Mouse (Mus musculus): ENCODE measurements around the gene Ddc. TPM values are rescaled to one million over a fixed set of nuclear protein-coding genes. Genes with fewer than 3 reads are reported as not detected.

Ddc gene
- polyA plus RNA-seq, 1 experiment from 2014 or later = 9.3 TPM

DNA sequence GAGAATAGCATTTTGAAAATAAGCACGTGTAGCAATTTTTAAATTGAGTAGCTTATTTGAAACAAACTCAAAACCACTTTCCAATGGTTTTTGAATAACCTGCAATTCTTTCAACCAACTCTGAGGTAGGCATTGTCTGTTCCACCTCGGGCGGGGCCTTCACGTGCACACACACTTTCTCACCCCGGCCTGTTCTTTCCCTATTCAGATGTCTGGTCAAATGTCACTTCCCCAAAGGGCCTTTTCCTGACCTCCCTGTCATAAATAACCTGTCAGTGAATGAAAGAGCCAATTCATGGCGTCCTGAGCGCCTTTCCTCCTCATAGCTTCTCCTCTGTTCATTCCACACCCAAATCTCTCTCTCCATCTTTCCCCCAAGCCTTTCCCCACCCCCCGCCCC lies 64.8 kb downstream of the Ddc start:
- WGBS = 34% methylated on average over 8 of the region's 8 CpGs
- Histone ChIP-seq H3K4me2 (no peak overlapping the region), H3K9me3 (no peaks in the 10 kb centered on the region), H3K9ac (no peak overlapping the region), H3K27ac (replicated peaks) (no peak overlapping the region), H3K27me3 (no peaks in the 10 kb centered on the region), H3K4me1 (replicated peaks) (peaks cover 22% of the 10 kb centered on the region), H3K4me3 (no peak overlapping the region), H3K36me3 (no peaks in the 10 kb centered on the region)
- ATAC-seq (ENCODE audit: low FRiP score, low read depth) = no peak

DNA sequence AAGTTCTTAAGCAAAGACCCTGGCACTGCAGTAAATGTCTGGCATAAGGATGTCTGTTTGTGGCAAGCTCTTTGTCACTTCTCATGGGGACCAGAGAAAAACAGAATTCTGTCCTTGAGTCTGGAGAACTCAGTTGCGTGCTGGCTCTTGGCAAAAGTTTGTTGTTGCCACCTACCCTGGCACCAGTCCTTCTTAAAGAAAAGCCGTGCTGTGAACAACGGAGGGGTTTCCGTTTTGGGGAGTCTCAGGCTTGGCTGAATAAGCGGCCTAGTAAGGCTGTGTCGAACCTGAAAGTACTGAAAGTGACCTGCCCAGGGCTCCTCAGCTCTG lies 65.2 kb downstream of the Ddc start:
- no peak for ATAC-seq (ENCODE audit: low FRiP score, low read depth)
- H3K27me3 ChIP-seq = no peaks in the 10 kb centered on the region
- H3K27ac ChIP-seq (replicated peaks) = no peak overlapping the region
- H3K4me1 ChIP-seq (replicated peaks) = peaks cover 22% of the 10 kb centered on the region
- H3K9me3 ChIP-seq = no peaks in the 10 kb centered on the region
- H3K4me3 ChIP-seq = no peak overlapping the region
- 38% methylated on average over 6 of the region's 6 CpGs for WGBS
- no peak overlapping the region for H3K4me2 ChIP-seq
- H3K9ac ChIP-seq = no peak overlapping the region
- no peaks in the 10 kb centered on the region for H3K36me3 ChIP-seq

DNA sequence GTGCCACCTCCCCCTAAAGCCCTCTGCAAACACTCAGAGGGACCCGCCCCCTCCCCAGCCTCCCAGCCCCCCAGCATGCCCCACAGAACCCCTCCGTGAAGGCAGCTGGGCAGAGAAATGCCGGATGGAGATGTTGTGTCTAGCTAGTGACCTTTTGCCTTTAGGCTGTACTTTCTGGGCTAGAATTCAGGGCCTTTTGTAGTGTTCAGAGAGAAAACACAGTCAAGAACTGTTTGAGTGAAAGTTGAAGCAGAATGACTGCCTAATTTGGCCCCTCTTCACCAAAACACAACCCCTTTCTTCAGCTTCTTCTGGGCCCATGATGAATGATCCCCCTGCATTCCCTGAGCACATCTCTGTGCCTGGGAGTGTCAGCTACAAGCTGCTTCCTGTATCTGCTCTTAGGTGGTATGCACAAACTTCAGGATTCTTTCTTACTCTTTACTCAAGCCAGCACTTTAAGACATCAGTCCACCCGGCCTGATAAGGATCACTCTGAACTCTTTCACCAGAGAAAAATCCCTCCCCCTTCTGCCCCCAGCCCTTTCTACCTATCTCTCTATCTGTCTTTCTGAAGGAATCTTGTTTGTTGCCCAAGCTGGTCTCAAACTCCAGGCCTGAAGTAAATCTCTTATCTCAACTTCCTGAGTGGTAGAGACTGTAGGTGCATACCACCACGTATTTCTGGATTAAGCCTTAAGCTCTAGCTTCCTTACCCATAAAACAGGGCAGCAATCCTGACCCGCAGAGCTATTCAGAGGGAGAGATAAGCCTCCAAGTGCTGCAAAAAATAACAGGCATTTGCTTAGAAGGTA lies 65.8 kb downstream of the Ddc start:
- Histone ChIP-seq H3K27ac (replicated peaks) (no peak overlapping the region), H3K27me3 (no peaks in the 10 kb centered on the region), H3K4me2 (no peak overlapping the region), H3K9me3 (no peaks in the 10 kb centered on the region), H3K9ac (no peak overlapping the region), H3K36me3 (no peaks in the 10 kb centered on the region), H3K4me3 (no peak overlapping the region), H3K4me1 (replicated peaks) (peaks cover 22% of the 10 kb centered on the region)
- ATAC-seq (ENCODE audit: low FRiP score, low read depth) = no peak
- 18% methylated on average over 6 of the region's 6 CpGs for WGBS

DNA sequence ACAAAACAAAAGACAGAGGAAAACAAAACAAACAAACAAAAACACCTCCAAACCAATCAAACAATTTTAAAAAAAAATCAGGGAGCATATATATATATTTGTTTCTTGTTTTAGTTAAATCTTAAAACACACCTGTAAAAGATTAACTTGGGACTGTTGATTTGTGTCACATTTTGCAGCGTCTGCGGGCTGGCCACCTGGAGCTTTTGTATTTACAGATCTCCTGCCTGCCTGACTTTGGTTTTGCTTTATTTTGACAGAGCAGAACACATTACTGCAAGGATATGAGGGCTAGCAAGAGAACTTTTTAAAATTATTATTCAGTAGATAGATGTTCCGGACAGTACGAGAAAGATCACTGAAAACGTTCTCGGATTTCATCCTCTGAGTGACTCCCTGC lies 66.4 kb downstream of the Ddc start:
- H3K9ac ChIP-seq = no peak overlapping the region
- peaks cover 22% of the 10 kb centered on the region for H3K4me1 ChIP-seq (replicated peaks)
- no peak overlapping the region for H3K27ac ChIP-seq (replicated peaks)
- ATAC-seq (ENCODE audit: low FRiP score, low read depth) = no peak
- H3K9me3 ChIP-seq = no peaks in the 10 kb centered on the region
- WGBS = 39% methylated on average over 6 of the region's 6 CpGs
- no peak overlapping the region for H3K4me2 ChIP-seq
- no peak overlapping the region for H3K4me3 ChIP-seq
- H3K36me3 ChIP-seq = no peaks in the 10 kb centered on the region
- H3K27me3 ChIP-seq = no peaks in the 10 kb centered on the region

DNA sequence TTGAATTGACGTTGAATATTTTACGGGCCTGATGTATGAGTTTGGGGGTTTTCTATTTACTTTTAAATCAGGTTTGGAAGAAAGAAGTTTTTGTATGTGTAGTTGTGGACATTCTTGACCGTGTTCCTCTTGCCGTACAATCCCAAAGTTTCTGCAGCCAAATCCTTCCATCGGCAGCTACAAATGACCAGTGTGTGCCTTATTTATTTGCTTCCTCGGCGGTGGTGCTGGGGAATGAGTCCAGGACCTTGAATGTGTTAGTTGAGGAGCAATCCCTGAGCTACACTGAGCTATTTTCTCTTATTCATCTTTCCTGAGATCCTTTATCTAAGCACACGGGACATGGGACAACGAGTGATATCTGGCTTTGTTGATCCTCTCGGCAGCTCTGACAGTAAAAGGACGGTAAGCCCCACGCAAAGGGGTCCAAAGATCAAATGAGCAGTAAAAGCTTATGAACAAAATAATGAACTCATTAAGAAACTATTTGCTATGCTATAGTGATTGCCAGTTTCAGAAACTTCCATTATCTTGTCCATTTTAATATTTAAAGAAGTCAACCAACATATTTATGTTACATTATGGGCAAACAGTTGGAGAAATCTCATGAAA lies 67.0 kb downstream of the Ddc start:
- no peaks in the 10 kb centered on the region for H3K27me3 ChIP-seq
- H3K4me2 ChIP-seq = no peak overlapping the region
- H3K27ac ChIP-seq (replicated peaks) = no peak overlapping the region
- H3K4me1 ChIP-seq (replicated peaks) = peaks cover 22% of the 10 kb centered on the region
- H3K4me3 ChIP-seq = no peak overlapping the region
- H3K36me3 ChIP-seq = no peaks in the 10 kb centered on the region
- ATAC-seq (ENCODE audit: low FRiP score, low read depth) = no peak
- WGBS = 39% methylated on average over 12 of the region's 12 CpGs
- no peaks in the 10 kb centered on the region for H3K9me3 ChIP-seq
- no peak overlapping the region for H3K9ac ChIP-seq

DNA sequence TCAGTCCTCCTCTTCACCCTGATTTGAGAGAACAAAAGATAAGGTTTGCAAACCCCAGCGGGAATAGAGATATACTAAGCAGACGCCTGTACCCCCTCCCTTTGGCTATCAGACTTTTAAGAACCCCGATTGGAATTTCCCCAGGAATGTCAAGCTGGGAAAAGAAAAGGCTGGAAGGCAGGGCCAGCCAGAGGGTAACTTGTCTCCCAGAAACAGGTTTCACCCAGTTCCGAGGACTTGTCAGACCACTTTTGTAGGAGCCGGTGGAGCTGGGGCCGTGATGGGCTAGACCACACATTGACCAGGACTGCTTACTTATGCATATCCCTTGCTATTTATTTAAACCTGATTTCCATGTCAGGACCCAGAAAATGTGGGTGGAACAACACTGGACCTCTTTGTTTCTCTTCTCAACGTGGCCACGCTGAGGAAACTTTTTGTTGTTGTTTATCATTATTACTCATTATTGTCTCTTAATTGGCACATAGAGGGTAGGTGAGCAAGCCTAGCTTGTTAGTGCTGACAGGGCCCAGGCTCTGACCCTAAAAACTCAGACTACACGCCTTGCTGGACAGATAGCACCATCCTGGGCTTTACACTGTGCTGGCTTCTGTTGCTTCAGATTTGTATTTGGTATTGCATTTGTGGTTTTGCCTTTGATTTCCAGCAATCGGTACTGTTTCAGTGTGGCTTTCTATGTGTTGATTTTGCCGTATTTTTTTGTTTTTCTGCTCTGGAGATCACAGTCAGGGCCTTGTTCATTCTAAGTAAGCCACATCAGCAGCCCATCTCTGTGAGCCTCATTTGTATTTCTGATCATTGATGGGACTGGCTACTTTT lies 68.6 kb downstream of the Ddc start:
- Histone ChIP-seq H3K36me3 (no peaks in the 10 kb centered on the region), H3K27me3 (no peaks in the 10 kb centered on the region), H3K27ac (replicated peaks) (no peak overlapping the region), H3K9ac (no peak overlapping the region), H3K4me1 (replicated peaks) (peaks cover 31% of the 10 kb centered on the region), H3K4me2 (no peak overlapping the region), H3K4me3 (no peak overlapping the region), H3K9me3 (no peaks in the 10 kb centered on the region)
- 28% methylated on average over 11 of the region's 11 CpGs for WGBS
- ATAC-seq (ENCODE audit: low FRiP score, low read depth) = no peak

DNA sequence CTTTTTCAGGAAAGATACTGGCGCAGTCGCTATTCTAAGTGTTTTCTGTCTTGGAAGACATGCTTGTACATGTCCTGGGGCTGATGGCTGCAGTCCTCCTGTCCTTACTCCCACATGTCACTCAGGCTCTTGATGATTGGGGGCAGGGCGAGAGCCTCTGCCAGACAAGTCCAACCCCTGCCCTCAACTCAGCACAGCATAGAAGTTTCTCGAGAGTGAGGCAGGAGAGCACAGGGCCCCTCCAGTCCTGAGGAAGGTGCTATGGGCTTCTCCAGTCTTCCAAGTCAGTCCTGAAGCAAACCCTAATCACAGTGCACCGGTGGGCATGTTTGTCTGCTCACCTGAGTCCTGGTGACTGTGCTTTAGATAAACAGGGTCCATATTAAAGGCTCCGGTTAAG lies 69.2 kb downstream of the Ddc start:
- 33% methylated on average over 6 of the region's 6 CpGs for WGBS
- Histone ChIP-seq H3K4me2 (no peak overlapping the region), H3K9ac (no peak overlapping the region), H3K27ac (replicated peaks) (no peak overlapping the region), H3K4me1 (replicated peaks) (peaks cover 35% of the 10 kb centered on the region), H3K27me3 (no peaks in the 10 kb centered on the region), H3K4me3 (no peak overlapping the region), H3K9me3 (no peaks in the 10 kb centered on the region), H3K36me3 (no peaks in the 10 kb centered on the region)
- 0 out of 2 replicates have a peak, but pooled peaks have one; percentile 15 for ATAC-seq (ENCODE audit: low FRiP score, low read depth)

DNA sequence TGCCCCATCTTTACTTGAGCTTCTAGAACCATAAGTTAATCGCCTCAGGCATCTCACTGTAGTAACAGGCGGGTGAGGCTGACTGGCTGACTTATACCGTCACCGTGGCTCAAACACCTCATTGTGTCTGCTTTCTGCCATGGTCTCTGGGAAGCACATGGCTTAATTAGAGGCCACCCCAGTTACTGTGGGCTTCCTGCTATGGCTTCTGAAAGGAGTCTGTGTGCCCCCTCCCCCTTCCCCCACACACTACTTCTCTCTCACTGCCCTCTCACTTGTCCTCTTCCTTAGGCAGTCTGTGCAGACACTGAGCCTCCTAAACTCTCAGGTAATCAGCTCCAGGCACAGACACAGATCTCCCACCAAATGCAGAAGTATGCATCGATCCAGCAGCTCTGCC lies 69.7 kb downstream of the Ddc start:
- Histone ChIP-seq H3K9me3 (no peaks in the 10 kb centered on the region), H3K27me3 (no peaks in the 10 kb centered on the region), H3K4me2 (no peak overlapping the region), H3K4me1 (replicated peaks) (peaks cover 35% of the 10 kb centered on the region), H3K4me3 (no peak overlapping the region), H3K9ac (no peak overlapping the region), H3K36me3 (no peaks in the 10 kb centered on the region), H3K27ac (replicated peaks) (no peak overlapping the region)
- ATAC-seq (ENCODE audit: low FRiP score, low read depth) = peak; percentile 61; the same call in 1 of the 2 replicates
- WGBS = 35% methylated on average over 5 of the region's 5 CpGs

DNA sequence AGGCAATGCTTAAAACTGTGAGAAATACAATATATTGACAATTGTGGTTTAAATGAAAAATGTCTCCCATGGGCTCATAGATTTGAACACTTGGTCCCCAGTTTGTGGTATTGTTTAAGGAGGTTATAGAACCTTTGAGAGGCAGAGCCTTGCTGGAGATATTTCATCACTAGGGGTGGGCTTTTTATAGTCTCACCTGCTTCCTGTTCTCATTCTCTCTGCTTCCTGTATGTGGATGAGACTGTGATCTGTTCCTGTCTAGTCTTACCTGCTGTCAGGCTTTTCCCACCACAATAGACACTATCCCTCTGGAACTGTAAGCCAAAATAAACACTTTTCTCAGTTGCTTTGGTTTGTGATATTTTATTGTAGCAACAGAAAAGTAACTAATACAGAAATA lies 71.5 kb downstream of the Ddc start:
- no peaks in the 10 kb centered on the region for H3K36me3 ChIP-seq
- no peak for ATAC-seq (ENCODE audit: low FRiP score, low read depth)
- no peak overlapping the region for H3K4me3 ChIP-seq
- no peaks in the 10 kb centered on the region for H3K27me3 ChIP-seq
- H3K4me2 ChIP-seq = no peak overlapping the region
- H3K9ac ChIP-seq = no peak overlapping the region
- H3K9me3 ChIP-seq = no peaks in the 10 kb centered on the region
- H3K4me1 ChIP-seq (replicated peaks) = peaks cover 43% of the 10 kb centered on the region
- no peak overlapping the region for H3K27ac ChIP-seq (replicated peaks)

DNA sequence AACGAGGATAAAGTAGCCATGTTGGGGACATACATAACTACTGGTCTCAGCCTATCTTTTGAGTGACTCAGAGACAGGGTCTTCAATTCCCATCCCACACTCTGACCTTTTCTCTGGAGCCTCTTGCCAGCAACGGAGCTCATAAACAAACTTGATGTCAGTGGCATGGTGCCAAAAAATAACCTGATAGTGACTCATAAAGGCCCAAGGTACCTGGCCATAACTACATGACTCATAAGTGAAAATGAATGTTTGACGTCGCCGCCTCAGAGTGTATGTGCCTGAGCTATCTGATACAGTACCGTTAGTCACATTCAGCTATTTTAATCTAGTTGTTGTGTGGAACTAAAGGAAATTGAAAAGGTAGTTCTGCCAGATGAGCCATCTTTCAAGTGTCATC lies 72.3 kb downstream of the Ddc start:
- Histone ChIP-seq H3K4me1 (replicated peaks) (peaks cover 50% of the 10 kb centered on the region), H3K4me2 (no peak overlapping the region), H3K9me3 (no peaks in the 10 kb centered on the region), H3K27me3 (no peaks in the 10 kb centered on the region), H3K36me3 (no peaks in the 10 kb centered on the region), H3K9ac (no peak overlapping the region), H3K4me3 (no peak overlapping the region), H3K27ac (replicated peaks) (no peak overlapping the region)
- 72% methylated on average over 6 of the region's 6 CpGs for WGBS
- no peak for ATAC-seq (ENCODE audit: low FRiP score, low read depth)

DNA sequence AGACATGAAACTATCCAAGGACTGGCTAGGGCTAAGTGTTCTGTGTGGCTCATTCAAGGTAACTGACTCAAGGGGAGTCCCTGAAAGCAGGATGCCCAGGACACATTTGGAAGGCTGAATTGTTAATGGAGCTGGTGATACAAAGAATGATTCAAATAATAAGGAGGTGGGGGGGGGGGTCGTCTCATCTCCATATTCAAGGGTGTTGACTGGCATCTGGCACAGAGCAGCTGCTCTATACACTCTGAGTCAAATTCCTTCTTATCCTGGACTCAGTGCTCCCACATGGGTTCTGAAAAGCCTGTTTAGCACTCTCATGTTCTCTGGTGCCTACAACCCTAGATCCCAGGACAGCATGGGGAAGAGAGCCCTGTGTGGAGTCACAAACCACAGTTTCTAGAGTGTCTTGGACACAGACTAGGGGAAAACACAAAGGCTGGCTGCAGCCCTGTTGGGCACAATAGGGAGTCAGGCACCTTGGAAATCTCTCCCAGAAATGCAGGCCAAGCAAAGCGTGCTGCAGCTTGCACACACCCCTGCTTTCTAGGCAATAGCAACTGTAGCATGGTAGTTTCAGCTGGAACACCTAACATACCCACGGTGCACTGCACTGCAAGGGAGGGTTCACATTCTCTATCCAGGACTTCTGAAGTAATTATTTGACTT lies 72.8 kb downstream of the Ddc start:
- Histone ChIP-seq H3K9me3 (no peaks in the 10 kb centered on the region), H3K27me3 (no peaks in the 10 kb centered on the region), H3K36me3 (no peaks in the 10 kb centered on the region), H3K9ac (no peak overlapping the region), H3K27ac (replicated peaks) (no peak overlapping the region), H3K4me3 (no peak overlapping the region), H3K4me1 (replicated peaks) (peaks cover 51% of the 10 kb centered on the region), H3K4me2 (no peak overlapping the region)
- no peak for ATAC-seq (ENCODE audit: low FRiP score, low read depth)
- 39% methylated on average over 3 of the region's 3 CpGs for WGBS

Measured in hindbrain, embryonic 15.5 days (tissue).